Mouse (Mus musculus) layer of hippocampus, postnatal 36 days (tissue): ENCODE measurements around the gene Zfp866. TPM values are rescaled to one million over a fixed set of nuclear protein-coding genes. Genes with fewer than 3 reads are reported as not detected.

Experiments
- DNase-seq, 2 experiments: peaks; one replicate each; pipeline ENCODE4 v3.0.0; 2022
- total RNA-seq, 2 experiments: library from RNA; stranded (reverse); gene quantifications; 2 replicates each; pipeline ENCODE4 v1.2.3; 2021

Gene Zfp866
- total RNA-seq, result 10 to 100 TPM; 28.1 to 32.1 TPM

DNA sequence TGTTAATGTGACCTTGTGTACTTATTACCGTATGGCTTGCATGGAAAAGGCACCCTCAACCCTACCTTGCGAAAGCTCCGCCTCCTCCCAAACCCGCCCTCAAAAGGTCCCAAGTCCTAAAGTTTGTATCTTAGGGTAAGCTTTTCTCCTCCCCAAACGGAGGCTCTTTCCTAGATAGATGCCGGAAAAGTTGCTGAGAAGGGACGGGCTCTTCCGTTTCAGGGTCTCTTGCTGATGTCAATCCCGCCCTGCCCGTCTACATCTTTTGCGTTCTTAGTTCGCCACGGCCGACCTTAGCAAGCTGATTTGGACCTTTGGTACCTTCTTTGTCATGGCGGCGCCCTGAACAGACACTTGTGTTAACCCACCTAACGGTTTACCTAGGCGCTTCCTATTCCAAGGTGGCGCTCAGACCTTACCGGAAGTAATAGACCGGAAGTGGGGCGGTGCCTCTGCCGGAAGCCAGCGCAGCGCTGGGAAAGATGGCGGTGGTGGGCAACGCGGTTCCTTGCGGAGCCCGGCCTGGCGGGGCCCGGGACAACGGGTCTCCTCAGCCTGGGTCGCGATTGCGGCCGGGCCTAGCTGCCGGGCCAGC, at the start of gene Zfp866, which contains the start of gene Atp13a1:
Gene Zfp866, minus strand, starts transcription at position 406 of the 595 bp plus-strand sequence.
Gene Atp13a1, plus strand, starts transcription at position 391 of the 595 bp plus-strand sequence.
- DNase-seq, result peak; percentile 88 to 89

DNA sequence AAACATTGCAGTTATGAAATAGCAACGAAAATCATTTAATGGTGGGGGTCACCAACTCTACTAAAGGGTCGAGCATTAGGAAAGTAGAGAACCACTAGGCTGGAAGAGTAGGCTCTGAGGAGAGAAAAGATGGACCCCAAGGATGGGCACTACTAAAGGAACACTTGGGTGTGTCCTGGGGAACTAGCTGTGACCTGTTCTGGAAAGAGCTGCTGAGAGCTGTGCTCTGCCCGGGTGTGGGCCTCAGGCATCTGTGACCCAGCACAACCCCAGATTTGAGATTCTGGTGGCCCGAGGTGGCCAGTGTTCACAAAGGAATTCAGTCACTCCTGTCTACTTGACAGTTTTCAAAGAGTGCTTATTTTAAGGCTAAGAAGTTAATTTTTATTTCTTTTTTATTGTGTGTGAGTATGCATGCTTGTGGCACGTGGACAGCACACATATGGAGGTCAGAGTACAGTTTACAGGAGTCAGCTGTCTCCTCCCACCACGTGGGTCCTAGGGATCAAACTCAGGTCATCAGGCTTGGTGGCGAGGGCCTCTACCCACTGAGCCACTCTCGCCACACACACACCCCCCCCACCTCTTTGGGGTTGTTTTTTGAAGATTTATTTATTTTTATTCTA, 46.2 kb upstream of the Zfp866 start:
- no peak for DNase-seq

DNA sequence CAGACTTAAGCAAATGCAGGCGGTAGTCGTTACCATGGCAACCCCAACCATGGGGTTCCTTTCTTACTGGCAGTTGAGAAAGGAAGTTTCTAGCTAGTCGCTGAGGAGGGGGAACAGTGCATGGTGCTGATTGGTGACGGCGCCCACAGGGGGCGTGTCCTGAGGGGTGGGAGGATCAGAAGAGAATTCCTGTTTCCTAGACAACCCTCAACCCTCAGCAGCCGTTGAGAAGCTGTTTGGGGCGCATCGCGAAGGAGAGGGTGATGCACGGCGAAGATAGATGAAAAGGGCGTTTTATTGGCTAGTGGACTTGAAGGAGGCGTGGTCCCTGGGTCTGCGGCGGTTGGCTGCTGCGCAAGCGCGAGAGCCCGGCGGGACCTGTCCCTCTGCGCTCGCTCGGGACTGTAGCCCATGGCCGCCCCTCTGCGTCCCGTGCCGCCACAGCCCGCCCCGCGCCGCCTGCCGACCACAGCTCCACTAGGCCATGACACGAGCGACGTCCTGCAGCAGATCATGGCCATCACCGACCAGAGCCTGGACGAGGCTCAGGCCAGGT, 41.4 kb upstream of the Zfp866 start, which contains the start of gene Pbx4:
Gene Pbx4, plus strand, starts transcription at position 194 of the 556 bp plus-strand sequence.
- peak; percentile 91 to 92 for DNase-seq

DNA sequence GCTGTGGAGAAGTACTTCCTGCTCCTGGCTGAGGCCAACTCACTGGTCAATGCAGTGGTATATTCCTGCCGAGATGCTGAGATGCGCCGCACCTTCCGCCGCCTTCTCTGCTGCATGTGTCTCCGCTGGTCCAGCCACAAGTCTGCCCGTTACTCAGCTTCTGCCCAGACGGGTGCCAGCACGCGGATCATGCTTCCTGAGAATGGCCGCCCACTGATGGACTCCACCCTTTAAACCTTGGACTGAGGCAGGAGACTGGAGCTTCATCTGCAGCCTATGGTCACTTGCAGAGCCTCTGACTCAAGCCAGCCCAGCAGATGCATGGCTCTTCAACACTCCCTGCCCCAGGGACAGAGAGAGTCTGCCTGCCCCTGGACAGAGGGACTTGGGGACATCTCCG, 35.4 kb upstream of the Zfp866 start:
- no peak for DNase-seq

DNA sequence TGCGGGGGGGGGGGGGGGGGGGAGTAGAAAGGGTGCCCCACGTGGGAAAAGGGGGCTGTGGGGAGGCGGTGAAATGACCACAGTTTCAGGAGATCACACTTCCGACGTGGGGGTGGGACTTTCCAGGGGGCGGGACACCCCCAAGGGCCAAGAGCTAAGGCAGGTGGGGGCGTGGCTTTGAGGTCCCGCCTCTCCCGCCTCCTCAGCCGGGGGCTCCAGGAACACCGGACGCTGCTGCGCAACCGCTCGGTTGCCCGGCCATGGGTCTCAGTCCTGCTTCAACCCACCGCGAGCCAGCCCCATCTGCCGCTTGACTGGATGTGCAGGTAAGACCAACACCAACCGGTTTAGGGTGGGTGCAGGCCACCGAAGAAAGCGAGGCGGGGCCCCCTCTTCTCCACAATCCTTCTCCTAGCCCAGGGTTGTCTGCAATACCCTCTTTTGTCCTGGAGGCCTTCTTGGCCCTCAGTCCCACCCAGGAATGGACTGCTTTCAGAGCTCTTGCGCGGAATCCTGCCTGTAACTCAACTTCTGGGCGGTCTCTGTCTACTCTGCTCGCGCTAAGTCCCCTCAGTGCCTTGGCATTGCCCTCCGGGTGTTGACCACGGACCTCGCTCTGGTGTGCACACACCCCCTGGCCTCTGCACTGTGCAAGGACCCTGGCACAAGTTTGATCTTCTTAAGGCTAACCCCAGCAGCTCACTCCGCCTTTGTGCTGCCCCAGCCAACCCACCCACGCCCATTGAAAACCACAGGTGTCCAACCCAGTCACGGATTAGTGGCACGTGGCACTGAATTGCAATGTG, 31.6 kb upstream of the Zfp866 start, which contains the start of gene Lpar2:
Gene Lpar2, plus strand, starts transcription at position 44 of the 806 bp plus-strand sequence.
- no peak for DNase-seq

DNA sequence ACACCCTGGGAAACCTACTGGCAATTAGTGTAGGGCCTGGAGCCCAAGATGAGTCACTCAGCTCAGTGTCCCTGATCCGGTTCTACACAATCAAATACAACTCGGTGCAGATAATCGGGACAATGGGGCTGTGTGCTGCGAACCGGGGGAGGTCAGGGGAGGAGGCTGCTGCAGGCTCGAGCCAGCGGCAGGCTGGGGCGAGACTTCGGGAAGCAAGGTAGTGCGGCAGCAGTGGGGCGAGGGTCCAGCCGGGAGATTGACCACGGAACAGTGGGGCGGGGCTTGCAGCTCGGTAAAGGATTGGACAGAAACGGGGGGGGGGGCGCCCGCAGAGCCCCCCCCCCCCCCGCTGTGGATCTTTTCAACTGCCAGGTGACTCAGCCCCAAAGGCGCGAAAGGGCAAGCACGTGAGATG, 31.0 kb upstream of the Zfp866 start:
- DNase-seq, result no peak

DNA sequence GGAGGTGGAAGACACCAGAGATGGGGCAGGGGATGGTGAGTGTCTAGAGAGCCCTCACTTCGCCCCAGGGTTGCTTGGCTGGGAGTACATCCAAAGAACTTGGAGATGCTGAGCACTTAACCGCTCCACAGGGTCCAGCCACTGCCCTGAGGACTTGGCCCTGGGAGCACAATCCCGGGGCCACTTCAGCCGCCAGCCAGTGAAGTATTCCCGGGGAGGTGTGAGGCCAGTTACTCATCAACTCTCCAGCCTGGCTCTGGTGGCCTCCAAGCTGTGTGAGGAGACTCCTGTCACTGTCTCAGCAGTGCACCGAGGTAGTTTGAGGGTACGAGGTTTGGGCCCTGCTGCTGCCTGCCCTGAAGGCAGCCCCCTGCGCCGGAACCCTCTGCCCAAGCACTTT, 29.5 kb upstream of the Zfp866 start:
- DNase-seq, result no peak

DNA sequence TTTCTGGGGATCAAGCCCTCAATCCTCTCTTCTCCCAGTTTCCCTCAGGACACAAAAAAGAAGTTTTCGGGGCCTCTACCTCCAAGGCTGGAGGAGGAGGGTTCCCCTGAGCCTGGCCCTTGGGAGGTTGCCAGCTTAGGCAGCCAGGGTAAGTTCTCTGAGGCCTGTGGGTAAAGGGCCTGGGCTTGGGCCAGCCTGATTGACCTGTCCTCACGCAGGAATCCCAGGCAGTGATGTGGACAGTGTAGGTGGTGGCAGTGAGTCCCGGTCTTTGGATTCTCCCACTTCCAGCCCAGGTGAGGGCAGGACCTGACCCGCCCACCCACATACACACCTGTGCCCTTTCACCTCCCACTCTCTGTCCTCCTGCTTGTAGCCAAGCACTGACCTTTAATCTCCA, 24.4 kb upstream of the Zfp866 start:
- no peak for DNase-seq

DNA sequence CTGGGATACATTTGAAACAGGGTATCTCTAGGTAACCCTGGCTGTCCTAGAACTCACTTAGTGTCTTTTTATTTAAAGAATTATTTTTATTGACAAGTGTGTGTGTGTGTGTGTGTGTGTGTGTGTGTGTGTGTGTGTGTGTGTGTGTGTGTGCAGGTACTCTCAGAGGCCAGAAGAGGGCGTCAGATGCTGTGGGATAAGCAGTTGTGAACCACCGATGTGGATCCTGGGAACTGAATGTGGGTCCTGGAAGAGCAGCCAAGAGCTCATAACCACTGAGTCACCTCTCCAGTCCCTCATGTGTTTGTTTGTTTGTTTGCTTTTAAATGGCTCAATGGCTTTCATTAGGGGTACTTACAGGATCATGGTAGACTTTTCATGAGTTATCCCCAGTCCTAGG, 23.9 kb upstream of the Zfp866 start:
- no peak for DNase-seq

DNA sequence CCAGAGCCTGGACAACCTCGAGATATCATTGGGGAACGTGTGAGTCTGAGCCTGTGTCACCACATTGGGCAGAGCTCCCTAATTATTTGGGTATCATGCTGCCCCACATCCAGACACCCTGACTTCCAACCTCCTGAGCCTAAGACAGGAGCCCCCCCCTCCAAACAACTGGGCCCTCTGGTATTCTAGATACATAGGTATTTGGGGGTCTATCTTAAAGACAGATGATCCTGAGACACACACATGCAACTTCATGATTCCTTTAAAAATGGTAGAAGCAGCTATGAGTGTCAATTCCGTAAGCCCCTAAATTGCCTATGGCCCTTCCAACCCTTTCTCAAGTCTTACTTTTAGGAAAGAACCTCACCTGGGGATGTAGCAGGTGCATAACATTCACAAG, 18.8 kb upstream of the Zfp866 start:
- no peak for DNase-seq

DNA sequence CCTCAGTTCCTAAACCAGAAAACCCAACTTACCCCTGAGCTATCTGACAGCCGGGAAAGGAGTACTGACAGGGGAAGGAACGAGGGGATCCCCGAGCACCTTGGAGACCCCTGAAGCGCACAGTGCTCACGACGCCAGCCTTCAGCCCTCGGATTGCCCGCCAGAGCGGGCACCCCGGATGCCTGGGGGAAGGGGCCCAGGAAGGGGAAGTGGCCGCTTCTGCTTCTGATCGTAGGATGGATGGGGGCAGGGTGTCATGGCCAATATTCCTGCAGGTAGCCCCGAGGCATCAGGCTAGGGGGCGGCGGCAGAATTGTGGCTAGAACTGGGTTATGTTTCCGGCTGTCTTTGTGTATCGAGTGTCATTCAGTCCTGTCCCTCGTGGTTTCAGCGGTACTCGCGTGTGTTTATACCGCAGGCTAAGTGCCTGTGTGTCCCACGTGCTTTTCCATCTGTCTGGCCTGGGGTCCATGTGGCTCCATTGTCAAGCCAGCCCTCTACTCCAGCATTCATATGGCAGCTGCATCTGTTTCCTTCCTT, 18.0 kb upstream of the Zfp866 start:
- peak; percentile 19 to 48 for DNase-seq

DNA sequence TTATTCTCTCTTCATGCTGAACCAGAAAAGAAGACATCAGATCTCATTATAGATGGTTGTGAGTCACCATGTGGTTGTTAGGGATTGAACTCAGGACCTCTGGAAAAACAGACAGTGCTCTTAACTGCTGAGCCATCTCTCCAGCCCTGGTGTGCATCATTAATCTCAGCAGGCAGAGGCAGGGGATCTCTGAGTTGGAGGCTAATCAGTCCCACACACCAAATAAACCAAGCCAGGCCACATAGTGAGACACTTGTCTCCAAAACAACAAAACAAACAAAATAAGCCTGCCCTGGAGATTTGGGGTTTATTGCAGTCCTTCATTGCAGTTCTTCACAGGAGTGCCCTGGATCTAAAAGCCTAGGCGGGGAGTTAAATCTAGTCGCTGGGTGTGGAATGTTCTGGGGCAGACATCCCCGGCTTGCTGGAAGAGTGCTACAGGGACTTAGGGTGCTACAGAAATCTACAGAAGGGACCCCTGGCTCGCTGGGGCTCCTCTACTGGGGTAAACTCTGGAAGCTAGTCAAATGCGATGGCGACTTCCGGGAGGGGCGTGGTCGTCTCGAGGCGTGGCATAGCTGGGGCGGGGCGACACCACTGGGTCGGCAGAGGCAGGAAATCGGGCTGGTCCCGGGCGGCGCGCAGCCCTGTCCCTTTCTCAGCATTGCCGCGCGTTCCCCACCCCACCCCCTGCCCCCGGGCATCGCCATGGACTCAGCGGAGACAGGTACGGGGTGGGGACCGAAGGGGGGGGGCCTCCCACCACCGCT, 17.3 kb upstream of the Zfp866 start, which contains the start of gene Gmip:
Gene Gmip, plus strand, starts transcription at position 586 of the 770 bp plus-strand sequence.
- DNase-seq, result peak; percentile 48 to 54

DNA sequence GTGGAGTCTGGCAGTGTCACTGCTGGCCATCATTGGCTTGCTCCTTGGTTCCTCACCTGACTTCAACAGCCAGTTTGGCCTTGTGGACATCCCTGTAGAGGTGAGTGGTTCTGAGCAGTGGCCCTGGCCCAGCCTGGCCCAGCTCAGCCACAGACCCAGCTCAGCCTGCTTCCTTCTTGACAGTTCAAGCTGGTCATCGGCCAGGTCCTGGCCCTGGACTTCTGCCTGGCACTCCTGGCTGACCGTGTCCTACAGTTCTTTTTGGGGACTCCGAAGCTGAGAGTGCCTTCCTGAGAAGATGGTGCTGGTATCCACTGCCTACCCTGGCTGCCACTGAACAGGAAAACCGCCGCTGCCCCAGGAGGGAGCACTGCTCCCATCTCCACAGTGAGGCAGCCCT, 16.3 kb upstream of the Zfp866 start:
- DNase-seq, result no peak

DNA sequence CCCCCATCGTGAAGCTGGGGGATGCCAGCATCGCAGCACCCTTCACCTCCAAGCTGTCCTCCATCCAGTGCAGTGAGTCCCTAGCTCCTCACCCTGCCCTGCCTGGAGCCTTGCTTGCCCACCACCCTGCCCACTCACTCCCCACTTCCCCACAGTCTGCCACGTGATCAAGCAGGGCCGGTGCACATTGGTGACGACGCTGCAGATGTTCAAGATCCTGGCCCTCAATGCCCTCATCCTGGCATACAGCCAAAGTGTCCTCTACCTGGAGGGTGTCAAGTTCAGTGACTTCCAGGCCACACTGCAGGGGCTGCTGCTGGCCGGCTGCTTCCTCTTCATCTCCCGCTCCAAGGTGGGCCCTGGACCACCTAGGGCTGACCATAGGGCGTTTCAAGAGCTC, 14.5 kb upstream of the Zfp866 start:
- DNase-seq, result no peak

DNA sequence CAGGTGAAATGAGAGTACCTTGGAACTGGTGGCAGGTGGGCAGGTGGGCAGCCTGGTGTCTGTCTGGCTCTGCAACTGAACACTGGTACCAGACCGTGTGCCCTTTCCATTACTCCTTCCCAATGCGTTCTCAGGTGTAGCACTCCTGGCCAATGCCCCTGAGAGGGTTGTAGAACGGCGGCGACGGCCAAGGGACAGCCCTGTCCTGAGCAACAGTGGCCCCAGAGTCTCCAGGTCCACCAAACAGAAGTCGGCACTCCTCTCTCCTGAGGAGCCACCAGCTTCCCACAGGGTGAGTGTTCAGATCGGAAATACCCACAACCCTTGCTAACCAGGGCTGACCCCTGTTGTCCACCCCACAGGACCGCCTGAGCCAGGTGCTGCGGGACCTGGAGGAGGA, 14.1 kb upstream of the Zfp866 start:
- DNase-seq, result no peak

DNA sequence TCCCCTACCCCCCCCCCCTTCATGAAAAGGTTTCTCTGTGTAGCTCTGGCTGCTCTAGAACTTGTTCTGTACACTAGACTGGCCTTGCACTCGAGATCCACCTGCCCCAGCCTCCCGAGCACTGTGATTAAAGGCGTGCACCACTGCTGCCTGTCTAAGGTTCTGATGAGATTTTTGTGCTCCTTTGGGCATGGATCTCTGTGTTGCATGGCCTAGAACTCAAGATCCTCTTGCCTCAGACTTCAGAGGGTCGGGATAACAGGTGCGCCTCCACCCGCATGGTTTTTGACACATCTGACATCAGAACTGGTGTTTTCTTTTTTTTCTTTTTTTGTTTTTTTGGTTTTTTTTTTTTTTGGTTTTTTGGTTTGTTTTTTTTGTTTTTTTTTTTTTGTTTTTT, 13.6 kb upstream of the Zfp866 start:
- no peak for DNase-seq

DNA sequence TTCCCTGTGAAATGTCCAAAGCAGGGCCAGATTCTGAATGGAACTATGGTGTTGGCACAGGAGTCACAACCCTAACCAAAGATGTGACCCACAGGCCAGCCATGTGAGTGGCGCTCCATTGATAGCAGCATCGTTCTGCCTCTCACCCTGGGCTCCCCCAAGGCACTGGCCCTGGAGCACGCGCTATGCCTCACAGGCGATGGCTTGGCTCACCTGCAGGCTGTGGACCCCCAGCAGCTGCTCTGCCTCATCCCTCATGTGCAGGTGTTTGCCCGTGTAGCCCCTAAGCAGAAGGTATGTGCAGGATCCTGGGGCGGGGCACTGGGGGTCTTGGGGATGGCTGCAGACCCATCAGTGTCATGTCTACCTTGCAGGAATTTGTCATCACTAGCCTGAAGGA, 12.4 kb upstream of the Zfp866 start:
- no peak for DNase-seq

DNA sequence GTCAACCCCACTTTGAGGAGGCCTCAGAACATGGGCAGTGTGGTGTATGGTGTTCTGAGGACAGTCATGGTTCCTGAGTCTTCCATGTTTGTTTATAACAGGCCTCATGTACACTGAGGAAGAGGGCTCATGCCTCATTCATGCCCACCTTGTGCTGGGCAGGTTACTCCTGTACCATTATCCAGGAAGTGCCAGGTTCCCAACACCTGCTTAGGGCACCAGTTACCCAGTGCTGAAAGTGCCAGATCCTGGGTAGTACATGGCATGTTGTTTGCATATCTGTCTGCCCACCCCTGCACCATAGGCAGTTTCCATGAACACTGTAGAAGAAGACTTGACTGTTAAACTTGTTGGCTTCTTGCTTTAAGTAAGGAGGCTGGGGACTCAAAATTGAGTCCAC, 11.2 kb upstream of the Zfp866 start:
- DNase-seq, result no peak

DNA sequence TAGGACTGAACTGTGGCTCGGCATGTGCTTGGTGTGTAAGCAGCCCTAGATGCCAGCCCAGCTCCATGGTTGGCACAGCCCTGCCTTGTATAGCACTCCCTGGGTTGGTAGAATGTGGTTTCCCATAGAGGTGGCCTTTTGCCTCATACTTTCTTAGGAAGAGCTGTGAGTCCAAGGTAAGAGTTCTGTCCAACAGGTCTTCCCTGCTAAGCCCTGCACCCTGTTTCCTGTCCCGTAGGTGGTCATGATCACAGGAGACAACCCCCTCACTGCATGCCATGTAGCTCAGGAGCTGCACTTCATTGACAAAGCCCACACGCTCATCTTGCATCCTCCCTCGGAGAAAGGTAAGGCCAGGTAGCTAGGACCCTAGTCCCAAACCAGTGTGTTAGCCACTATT, 10.8 kb upstream of the Zfp866 start:
- no peak for DNase-seq

DNA sequence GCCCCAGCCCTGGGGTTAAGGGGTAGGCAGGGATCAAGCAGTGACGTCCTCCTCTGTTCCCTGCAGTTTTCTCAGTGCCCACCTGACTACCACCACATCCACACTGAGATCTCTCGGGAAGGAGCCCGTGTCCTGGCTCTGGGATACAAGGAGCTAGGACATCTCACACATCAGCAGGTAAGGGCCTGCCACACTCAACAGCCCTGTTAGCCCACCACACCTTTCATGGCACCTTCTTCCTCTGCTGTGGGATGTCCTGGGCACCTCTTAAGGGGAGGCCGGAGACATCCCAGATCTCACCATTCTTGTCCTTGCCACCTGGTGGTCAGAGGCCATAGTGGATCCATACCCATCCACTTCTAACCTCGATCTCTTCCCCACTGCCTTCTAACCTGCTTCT, 9.0 kb upstream of the Zfp866 start:
- no peak for DNase-seq

DNA sequence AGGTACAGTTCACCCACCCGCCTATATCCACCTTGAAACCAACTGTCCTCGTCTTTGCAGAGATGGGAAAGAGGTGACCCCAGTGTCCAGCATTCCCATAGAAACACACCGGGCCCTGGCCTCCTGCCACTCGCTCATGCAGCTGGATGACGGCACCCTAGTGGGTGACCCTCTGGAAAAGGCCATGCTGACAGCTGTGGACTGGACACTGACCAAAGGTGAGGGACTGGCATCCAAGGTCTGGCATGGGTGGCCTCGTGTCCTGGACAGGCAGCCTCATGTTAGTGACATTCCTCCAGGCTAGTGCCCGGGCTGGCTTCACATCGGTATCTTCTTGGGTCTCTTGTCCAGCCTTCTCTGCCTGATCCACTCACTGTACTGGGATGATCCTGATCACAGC, 8.3 kb upstream of the Zfp866 start:
- no peak for DNase-seq

DNA sequence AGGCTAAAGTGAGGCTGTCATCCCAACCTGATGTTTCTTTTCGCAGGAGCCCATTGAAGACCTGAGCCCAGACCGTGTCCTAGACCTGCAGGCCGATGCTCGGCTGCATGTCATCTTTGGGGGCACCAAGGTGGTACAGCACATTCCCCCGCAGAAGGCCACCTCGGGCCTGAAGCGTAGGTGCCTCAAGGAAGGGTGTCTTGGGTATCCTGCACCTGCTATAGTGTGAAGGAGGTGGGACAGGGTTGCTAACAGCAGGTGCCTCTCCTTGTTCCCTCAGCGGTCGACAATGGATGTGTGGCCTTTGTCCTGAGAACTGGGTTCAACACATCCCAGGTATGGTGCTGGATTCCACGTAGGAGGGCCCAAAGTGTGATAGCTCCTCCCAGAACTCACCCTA, 6.7 kb upstream of the Zfp866 start:
- no peak for DNase-seq
